ENCODE assay signal across 8 mouse cellular contexts in the genomic region with DNA sequence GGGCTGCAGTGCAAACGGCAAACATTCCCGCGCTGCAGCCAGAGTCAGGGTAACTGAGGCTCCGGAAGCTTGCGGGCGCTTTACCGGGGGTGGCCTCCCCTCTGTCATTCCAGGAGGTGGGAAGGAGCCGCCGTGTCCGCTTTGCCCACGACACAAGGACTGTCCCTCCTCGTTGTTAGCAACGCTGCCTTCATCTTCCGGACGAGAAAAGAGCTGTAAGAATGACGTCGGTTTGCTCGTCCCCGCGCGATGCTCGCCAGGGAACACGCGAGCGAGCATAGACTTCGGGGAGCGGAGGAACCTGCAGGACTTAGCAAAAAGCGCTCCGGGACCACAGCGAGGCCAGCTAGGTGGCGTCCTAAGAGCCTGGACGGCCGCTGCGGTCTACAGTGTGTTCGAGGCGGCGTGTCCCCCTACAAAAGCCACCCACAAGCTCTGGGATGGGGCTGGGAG. TPM values are rescaled to one million over a fixed set of nuclear protein-coding genes. Genes with fewer than 3 reads are reported as not detected.
DNase-seq lines count a peak whose midpoint lies in the region; ATAC-seq and TF ChIP-seq lines count a peak whose summit lies in the region.

No protein-coding gene starts in this region.

- H3K27me3 ChIP-seq in heart, embryonic 14.5 days (ENCODE audit: control insufficient read depth, insufficient read depth, low read length): no peaks in the 10 kb centered on the region
- H3K27me3 ChIP-seq in liver, embryonic 13.5 days: peaks cover 6% of the 10 kb centered on the region; the same call in 1 of the 2 replicates
- H3K27me3 ChIP-seq in splenic B cell, adult 2 months (ENCODE audit: control insufficient read depth, insufficient read depth, low read length, poor library complexity, severe bottlenecking): no peaks in the 10 kb centered on the region

- H3K9me3 ChIP-seq in heart, embryonic 14.5 days (ENCODE audit: control insufficient read depth, low read length): no peaks in the 10 kb centered on the region
- H3K9me3 ChIP-seq in liver, embryonic 13.5 days (replicated peaks): no peaks in the 10 kb centered on the region

- peaks cover 17% of the 10 kb centered on the region for H3K36me3 ChIP-seq in heart, embryonic 14.5 days (ENCODE audit: control insufficient read depth, insufficient read depth, low read length)
- H3K36me3 ChIP-seq in liver, embryonic 13.5 days: peaks cover 30% of the 10 kb centered on the region
- no peaks in the 10 kb centered on the region for H3K36me3 ChIP-seq in splenic B cell, adult 2 months (ENCODE audit: control insufficient read depth, insufficient read depth, low read length, poor library complexity, severe bottlenecking)

- H3K4me2 ChIP-seq in heart, embryonic 14.5 days (ENCODE audit: low read length): peak overlapping the region; percentile 94
- peak overlapping the region; percentile 93 for H3K4me2 ChIP-seq in liver, embryonic 13.5 days

- DNase-seq in CD4-positive, CD25-positive, alpha-beta regulatory T cell, adult 2 months (ENCODE audit: low read depth, low spot score): peak; percentile 83
- DNase-seq in brain, adult 2 months (ENCODE audit: low read depth, low spot score): peak; percentile 94
- DNase-seq in kidney, postnatal 10 days: peak; percentile 73
- DNase-seq in liver, embryonic 13.5 days: peak; percentile 70
- DNase-seq in naive thymus-derived CD4-positive, alpha-beta T cell, adult 2 months (ENCODE audit: low read depth): peak; percentile 81
- DNase-seq in splenic B cell, adult 2 months (ENCODE audit: low read depth, low spot score): peak; percentile 71

- ATAC-seq in heart, embryonic 14.5 days (ENCODE audit: insufficient number of reproducible peaks, insufficient read depth, low FRiP score, low read depth): peak; percentile 66
- peak; percentile 71 for ATAC-seq in liver, embryonic 13.5 days (ENCODE audit: low read depth)

- peak overlapping the region; percentile 76 for H3K9ac ChIP-seq in heart, embryonic 14.5 days (ENCODE audit: low read length)
- peak overlapping the region; percentile 84 for H3K9ac ChIP-seq in liver, embryonic 13.5 days

- under 1% methylated on average over 37 of the region's 37 CpGs for WGBS in heart, embryonic 14.5 days
- WGBS in liver, embryonic 13.5 days (ENCODE audit: insufficient replicate concordance): under 1% methylated on average over 37 of the region's 37 CpGs

- H3K4me3 ChIP-seq in embryonic fibroblast, embryonic 13.5 days (ENCODE audit: insufficient read depth, low read length): peak overlapping the region; percentile 82
- H3K4me3 ChIP-seq in heart, embryonic 14.5 days (ENCODE audit: control insufficient read depth in 1 of 2, insufficient read depth in 1 of 2, low read depth in 1 of 2, low read length in 2 of 2): peak overlapping the region; percentile 74 to 85
- peak overlapping the region; percentile 83 for H3K4me3 ChIP-seq in liver, embryonic 13.5 days (replicated peaks)

- H3K27ac ChIP-seq in embryonic fibroblast, embryonic 13.5 days (ENCODE audit: insufficient read depth, low read length): peak overlapping the region; percentile 77
- peak overlapping the region; percentile 68 to 81 for H3K27ac ChIP-seq in heart, embryonic 14.5 days (replicated peaks in 1 of 2; ENCODE audit: control insufficient read depth in 1 of 2, insufficient read depth in 1 of 2, low read depth in 2 of 2, low read length in 2 of 2)
- H3K27ac ChIP-seq in liver, embryonic 13.5 days: peak overlapping the region; percentile 92

- H3K4me1 ChIP-seq in embryonic fibroblast, embryonic 13.5 days (ENCODE audit: control insufficient read depth, insufficient read depth, low read length): peaks cover 9% of the 10 kb centered on the region
- H3K4me1 ChIP-seq in heart, embryonic 14.5 days (ENCODE audit: control insufficient read depth in 2 of 2, insufficient read depth in 2 of 2, low read length in 2 of 2): 0 out of 4 replicates have a peak, but pooled peaks cover 0 to 9% of the 10 kb centered on the region in 2 experiments
- H3K4me1 ChIP-seq in liver, embryonic 13.5 days (replicated peaks): peaks cover 59% of the 10 kb centered on the region

- peak; percentile 66; the same call in 1 of the 2 replicates for TF ChIP-seq POLR2A in embryonic fibroblast, embryonic 13.5 days (IDR thresholded peaks at IDR 0.05; ENCODE audit: low read depth, low read length)

- TF ChIP-seq CTCF in embryonic fibroblast, embryonic 13.5 days (IDR thresholded peaks at IDR 0.05; ENCODE audit: borderline replicate concordance, insufficient read depth, low read length): no peak

RNA-seq across cellular contexts. Expression of a gene that starts 0.6 kb away (rescaled TPM):
- 28.3 and 28.6 TPM in 2 replicates for polyA plus RNA-seq in embryonic fibroblast, embryonic 13.5 days (2011; ENCODE audit: insufficient read length, low read depth, missing spikeins)
- polyA plus RNA-seq in heart, embryonic 14.5 days (2014; fragmentation: Nextera tagmentation; extraction: Ambion mirVana): 15.6 and 16.5 TPM in 2 replicates
- 43.2 and 49.5 TPM in 2 replicates for polyA plus RNA-seq in liver, embryonic 13.5 days (2015; fragmentation: Nextera tagmentation; extraction: Ambion mirVana)

RNA-seq across cellular contexts. Expression of a gene that starts 49.5 kb away (rescaled TPM):
- 77.8 and 107 TPM in 2 replicates for polyA plus RNA-seq in embryonic fibroblast, embryonic 13.5 days (2011; ENCODE audit: insufficient read length, low read depth, missing spikeins)
- 11.0 and 13.5 TPM in 2 replicates for polyA plus RNA-seq in heart, embryonic 14.5 days (2014; fragmentation: Nextera tagmentation; extraction: Ambion mirVana)
- 4.8 and 5.6 TPM in 2 replicates for polyA plus RNA-seq in liver, embryonic 13.5 days (2015; fragmentation: Nextera tagmentation; extraction: Ambion mirVana)

Comparison
In these comparisons a context has a peak if more than half of its experiments do, and no peak if none do; other contexts are left out.
1. Peak in every context shown above with its lines: DNase-seq, ATAC-seq, H3K4me3 ChIP-seq and H3K27ac ChIP-seq.